Mouse (Mus musculus) brain, embryonic 14.5 days (tissue): Measurements from ENCODE around the gene Mypop.

Experiments
- CTCF ChIP-seq: fragments of 200-500 bp; IDR thresholded peaks from 2 replicates; pipeline ENCODE4 v1.5.1; 2012; ENCODE audit warnings: inconsistent platforms, mild to moderate bottlenecking, moderate library complexity, borderline replicate concordance; ENCODE audit not compliant: insufficient read depth, insufficient read length; ENCODE audit errors: extremely low read depth
- POLR2A ChIP-seq: fragments of 200-500 bp; IDR thresholded peaks from 2 replicates; pipeline ENCODE4 v1.6.1; 2012; ENCODE audit warnings: mild to moderate bottlenecking, inconsistent platforms, borderline replicate concordance; ENCODE audit not compliant: poor library complexity, insufficient read depth, insufficient read length, severe bottlenecking; ENCODE audit errors: extremely low read depth

DNA sequence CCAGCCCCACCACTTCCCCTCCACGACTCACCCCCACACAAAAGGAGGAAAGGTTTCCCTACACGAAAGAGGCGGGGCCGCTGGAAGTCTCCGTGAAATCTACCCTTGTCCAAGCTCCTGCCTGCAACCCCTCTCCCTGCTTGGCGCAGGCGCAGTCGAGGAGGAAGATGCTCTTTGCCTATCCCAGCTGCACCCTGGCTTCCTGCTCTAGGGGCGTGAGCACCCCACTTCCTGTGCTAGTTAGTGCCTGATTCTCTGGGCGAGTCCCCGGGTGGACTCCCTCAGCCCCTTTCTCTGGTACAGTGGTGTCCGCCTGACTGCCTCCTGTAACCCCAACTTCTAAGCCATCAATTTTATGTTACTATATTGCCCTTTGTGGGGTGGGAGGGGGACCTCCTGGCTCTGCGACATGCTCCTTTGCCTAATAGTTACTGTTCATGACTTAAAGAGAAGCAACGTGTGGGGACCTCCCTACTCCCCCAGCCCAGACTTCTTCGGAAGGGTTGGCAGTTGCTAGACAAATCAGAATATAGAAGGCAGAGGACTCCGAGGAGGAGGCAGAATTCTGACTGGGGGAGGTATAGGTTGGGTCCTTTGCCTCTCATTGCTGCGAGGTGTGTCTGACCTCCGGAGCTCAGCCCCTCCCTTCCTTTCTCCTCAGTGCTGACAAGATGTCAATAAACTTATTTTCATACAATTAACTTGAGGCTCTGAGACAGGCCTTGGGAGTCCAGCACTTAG, 10.2 kb downstream of the Mypop start:
- TF ChIP-seq CTCF (no peak), POLR2A (no peak)
